Mouse (Mus musculus) frontal cortex, postnatal 25 days (tissue): ENCODE measurements around the gene Cyp2c68.
"Not testable (repeated sequence)": the region's sequence is repeated elsewhere in the genome, so short reads cannot be mapped to it uniquely, and the experiment has no call there.

Source experiments
- DNase-seq, 2 experiments: peaks; one replicate each; pipeline ENCODE4 v3.0.0; 2022; ENCODE audit warnings: low spot score in 2 of 2

Cyp2c68 gene

GRCm38 (mm10) chr19:39740920-39741319, at the start of gene Cyp2c68:
Gene Cyp2c68, minus strand, starts transcription at chr19:39741054.
- DNase-seq = no peak

GRCm38 (mm10) chr19:39785458-39785857, 44.6 kb upstream of the Cyp2c68 start:
- not testable (repeated sequence) for DNase-seq

DNA sequence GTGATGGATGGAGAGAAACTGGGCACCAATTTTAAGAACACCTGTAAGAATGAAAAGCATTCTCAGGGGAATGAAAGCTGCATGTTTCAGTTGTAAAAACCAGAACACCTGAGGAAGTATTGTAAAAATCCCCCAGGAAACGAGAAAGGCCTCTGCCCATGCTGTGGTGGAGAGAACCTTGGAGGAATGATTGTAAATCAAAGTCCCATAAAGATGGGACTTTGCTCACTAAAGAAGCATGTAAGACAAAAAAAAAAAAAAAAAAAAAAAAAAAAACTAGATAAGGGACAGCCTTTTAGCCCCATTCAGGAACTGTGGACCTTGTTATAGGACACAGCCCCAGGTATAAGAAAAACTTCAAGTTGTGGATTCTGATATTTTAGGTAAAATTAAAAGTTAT, 4.5 kb upstream of the Cyp2c68 start:
- DNase-seq = no peak

DNA sequence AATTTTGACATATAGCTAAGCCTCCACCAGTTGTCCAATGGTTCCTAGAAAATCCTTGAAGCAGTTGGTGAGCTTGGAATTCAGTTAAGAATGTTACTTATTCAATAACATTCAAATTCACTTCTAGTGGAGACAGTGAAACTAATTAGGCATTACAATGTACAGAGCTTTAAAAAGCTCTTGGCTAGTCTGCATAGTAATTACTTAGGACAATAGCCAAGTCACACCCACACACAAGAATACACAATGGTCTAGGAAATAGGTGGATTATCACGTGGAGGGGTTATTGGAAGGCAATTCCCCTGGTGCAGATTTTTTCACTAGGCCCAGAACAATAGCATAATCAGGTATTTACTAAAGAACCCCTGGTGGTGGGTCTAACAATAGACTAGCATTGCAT, 3.5 kb upstream of the Cyp2c68 start:
- not testable (repeated sequence) for DNase-seq

- not testable (repeated sequence) for DNase-seq
Measured at GRCm38 (mm10) chr19:39711116-39711515, 29.7 kb downstream of the Cyp2c68 start.

- not testable (repeated sequence) for DNase-seq
Measured at GRCm38 (mm10) chr19:39665650-39666049, 75.2 kb downstream of the Cyp2c68 start.

GRCm38 (mm10) chr19:39652381-39652780, 88.5 kb downstream of the Cyp2c68 start:
- DNase-seq = no peak

DNA sequence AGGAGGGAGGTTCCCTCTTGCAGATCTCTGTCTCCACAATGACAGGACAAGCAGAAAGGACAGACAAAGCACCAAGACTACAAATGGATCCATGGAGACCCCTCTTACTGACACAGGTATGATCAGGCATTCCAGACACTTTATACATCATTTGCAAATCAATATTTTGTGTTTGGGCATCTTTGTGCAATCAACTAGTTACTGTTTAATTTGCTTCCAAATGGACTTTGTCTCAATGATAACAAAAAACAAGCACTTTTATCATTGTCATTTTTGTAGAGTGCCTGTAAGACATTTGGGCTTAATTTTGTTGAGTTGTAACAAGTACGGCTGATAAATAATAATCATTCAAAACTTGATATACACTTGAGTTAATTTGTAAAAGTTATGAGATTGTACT, 91.9 kb downstream of the Cyp2c68 start, which contains the start of gene Cyp2c67:
TSS of gene Cyp2c67 (minus strand) at position 114 of the 400 bp plus-strand sequence.
- no peak for DNase-seq

DNA sequence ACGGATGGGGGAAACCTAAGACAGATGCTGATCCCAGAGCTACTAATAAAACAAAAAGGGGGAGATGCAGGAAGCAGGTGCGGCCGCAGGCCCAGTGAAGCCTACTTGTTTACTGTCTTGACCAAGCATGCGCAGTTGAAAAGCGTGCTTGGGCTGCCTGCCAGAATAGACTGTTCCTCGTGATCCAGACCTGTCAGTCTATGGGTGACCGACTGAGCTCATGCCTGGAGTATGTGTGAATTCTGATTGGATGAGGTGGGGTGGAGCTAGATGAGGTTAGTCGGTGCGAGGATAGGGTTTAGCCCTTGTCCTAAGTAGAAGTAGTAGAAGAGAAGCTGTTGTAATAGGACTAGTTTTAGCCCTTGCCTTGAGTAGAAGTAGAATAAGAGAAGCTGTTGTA, 93.3 kb downstream of the Cyp2c68 start:
- DNase-seq = no peak

GRCm38 (mm10) chr19:39644551-39644950, 96.3 kb downstream of the Cyp2c68 start:
- DNase-seq = not testable (repeated sequence)
